Mouse (Mus musculus): ENCODE data around the gene Olfr56.
"Not testable (repeated sequence)": the region's sequence is repeated elsewhere in the genome, so short reads cannot be mapped to it uniquely, and the experiment has no call there.

Olfr56 gene

DNA sequence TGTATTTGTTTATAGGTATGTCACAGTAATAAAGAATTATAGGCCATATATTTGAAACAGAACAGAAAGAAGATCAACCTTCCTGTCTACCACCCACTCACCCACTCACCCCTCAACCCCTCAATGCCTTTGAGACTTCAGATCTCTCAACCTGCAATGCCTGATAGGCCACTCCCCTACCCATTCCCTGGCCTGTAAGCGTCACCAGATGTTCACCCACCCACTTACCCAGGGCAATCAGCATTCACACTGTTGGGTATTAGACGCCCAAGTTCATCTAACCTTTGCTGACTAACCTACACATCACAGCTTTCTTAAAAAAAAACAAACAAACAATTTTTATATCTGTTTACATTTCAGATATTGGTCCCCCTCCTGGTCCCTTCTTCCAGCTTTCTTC lies 83.2 kb downstream of the Olfr56 start:
- not testable (repeated sequence) for DNase-seq

DNA sequence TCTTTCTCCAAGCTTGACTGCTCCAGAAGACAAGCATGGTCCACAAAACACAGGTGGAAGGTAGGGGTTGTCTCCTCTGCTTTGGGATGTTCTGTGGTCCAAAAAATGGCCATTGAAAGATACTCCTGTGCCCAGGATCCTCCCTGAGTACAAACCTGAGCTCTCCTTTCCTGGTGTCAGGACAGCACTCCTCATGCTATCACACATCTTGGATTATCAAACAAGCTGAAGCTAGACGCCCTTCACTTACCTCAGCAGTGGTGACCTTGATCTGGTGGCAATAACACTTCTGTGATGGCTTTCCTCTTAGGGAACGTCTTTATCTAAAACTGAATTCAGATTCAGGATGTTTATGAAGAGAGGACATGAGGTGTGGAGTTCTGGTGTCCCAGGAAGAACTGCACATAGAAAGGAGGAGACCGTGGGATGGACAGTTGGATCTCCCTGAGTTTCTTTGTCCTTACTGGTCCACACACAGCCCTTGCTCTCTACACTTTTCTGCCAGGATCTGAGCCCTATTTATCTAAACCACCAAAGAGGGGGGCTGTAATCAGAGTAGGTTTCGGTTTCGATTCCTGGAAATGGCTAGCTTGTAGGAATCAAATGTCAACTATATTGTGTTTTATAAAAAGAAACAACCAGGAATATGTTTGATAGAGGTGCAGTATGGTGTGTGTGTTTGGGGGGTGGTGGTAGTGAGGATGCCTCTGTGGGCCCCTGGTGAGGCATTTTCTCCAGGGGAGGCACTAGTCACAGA lies 85.2 kb downstream of the Olfr56 start, which contains the start of gene Tgtp2:
Gene Tgtp2 (minus strand): TSS at position 494 of the 757 bp plus-strand sequence.
- not testable (repeated sequence) for DNase-seq

DNA sequence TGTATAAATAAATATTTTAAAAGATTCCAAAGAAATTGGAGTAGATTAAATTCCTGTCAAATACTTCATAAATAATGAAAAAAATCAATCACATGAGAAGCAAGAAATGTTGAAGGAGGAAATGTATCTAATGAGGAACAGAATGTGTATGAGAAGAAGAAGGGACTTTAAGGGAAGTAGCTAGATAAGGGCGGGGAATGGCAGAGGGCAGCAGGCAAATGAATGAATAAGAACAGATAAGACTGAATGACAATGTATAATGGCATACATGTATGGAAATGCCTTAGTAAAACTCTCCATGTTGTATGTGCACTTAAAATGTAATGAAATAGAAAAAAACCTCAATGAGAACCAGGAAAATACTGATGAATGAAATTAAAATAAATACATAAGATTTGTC lies 89.7 kb downstream of the Olfr56 start:
- no peak for DNase-seq

DNA sequence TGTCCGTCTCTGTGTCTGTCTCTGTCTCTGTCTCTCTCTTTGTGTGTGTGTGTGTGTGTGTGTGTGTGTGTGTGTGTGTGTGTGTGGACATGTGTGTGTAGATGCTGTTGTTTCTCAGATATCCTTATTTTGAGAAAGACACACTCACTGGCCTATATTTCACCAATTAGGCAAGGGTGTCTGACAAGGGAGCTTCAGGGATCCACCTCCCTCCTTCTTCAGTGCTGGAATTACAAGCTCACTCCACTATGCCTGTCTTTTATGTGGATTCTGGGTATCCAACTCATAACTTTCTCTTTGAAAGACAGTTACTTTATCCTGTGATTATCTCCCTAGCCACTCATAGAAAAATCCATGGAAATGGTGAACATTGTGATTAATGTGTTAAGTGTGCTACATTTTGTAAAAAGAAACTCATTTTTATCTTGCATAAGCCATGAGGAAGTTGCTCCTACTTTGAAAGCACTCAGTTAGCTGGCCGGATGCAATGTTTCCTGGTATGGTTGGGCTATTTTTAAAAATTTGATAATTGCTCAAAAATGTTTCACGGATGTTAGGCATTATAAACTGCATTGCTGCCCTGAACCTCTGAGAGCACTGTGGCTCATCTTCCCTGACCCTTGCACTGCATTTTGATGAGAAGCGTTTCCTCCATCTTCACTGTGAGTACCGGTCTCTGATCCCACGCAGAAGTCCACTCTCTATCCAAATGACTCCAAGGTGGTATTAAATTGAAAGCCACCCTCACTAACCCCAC lies 97.5 kb downstream of the Olfr56 start, which contains the start of gene Ifi47:
Gene Ifi47 (plus strand): TSS at position 587 of the 757 bp plus-strand sequence.
- DNase-seq, result not testable (repeated sequence)

DNA sequence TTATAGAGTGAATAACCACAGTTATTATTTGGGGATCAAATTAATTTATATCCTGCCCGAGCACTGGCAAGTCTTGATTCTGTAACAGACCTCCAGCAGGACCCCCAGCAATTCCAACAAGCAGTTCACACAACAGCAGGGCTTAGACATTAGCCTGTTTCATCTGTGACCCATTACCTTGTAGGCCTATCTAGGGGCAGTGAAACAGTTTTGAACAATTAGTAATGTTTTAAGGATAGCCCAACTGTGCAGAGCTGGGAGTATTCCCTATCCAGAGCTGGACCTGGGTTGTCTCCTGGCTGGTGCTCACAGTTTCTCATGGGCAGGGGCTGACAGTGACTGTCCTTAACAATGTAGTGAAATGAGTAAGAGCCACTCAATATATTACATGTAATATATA lies 98.3 kb downstream of the Olfr56 start:
- DNase-seq, result no peak

DNA sequence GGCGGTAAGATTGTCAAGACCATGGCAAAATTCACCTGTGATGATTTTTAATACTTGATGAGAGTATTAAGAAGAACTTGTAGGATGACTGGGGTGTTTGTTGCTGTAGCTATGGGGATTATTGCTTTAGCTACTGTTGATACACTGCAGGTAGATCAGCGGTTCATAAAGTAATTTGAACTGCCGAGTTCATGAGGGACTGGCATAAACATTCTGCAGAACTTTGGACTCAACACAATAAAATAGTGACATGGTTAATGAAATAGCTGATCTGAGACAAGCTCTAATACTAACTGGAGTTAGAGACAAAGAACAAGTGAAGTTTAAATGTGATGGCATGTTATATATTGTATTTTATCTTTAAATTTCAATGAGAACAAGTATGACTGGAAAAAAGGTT lies 100.0 kb downstream of the Olfr56 start:
- DNase-seq, result no peak

DNA sequence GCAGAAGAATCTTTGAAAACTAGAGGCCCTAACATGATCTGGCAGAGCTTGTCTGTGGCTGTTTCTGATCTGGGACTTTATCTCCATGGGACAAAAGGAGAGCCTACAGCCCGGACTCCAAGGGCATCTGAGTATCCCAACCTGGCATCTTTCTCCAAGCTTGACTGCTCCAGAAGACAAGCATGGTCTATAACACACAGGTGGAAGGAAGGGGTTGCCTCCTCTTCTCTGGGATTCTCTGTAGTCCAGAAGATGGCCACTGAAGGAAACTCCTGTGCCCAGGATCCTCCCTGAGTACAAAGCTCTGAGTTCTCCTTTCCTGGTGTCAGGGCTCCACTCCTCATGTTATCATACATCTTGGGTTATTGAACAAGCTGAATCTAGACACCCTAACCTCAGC lies 101.9 kb downstream of the Olfr56 start:
- no peak for DNase-seq

DNA sequence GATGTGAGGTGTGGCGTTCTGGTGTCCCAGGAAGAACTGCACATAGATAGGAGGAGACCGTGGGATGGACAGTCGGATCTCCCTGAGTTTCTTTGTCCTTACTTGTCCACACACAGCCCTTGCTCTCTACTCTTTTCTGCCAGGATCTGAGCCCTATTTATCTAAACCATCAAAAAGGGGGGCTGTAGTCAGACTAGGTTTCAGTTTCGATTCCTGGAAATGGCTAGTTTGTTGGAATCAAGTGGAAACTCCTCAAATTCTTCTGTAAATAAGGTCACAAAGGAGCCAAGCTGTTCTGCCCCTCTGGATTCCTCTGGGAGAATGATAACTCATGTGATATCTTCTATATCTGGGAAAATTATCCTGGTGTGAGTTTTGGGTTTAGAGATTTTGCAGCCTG lies 102.7 kb downstream of the Olfr56 start:
- DNase-seq, result no peak

DNA sequence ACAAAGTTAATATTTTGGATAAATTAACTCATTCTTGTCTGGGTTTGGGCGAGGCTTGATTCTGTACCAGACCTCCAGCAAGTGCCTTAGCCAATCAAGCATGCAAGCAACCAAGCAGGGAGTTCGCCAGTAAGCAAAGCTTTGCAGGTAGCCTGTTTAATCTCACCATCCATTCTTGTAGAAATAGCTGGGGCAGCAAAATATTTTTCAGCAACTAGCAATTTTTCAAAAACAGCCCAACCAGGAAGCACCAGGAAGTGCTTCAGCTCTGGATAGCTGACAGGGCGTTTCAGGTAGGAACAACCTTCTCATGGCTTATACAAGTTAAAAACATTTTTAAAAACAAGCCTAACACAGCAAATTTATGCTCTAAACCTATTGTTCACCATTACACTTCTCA lies 103.2 kb downstream of the Olfr56 start:
- no peak for DNase-seq

DNA sequence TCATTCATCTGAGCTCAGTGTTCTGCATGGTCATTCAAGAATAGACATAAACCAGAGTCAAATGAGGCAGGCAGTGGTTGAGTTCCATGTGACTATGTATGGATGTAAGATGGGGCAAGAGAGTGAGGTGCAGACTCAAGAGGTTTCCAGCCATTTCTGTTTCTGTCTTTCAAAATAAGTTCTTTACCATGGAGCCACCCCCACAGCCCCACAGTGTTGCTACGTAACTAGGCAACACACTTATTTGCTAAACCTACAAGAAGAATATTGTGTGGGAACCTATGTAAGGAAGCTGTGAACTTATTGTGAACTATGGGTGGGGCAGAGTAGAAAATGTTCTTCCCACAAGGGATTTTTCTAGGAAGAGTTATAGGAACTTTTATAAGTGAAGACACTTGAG lies 104.5 kb downstream of the Olfr56 start:
- no peak for DNase-seq

DNA sequence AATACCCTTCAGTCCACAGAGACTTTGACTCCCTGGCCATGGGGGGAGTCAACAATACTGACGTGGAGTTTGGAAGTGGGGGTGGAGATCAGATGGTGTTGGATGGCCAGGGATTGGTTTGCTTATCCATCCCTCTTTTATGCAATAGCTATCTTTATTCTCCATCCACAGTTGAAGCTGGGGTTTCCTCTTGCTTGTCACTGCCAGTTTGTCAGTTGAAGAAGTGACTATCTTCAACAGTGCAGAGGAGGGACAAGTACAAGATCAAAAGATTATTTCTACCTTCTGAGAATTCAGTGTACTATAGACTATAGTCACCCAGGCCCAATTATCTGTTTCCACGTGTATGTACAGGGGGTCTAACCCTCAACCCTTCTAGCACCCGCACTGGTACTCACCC lies 105.1 kb downstream of the Olfr56 start:
- DNase-seq, result no peak

DNA sequence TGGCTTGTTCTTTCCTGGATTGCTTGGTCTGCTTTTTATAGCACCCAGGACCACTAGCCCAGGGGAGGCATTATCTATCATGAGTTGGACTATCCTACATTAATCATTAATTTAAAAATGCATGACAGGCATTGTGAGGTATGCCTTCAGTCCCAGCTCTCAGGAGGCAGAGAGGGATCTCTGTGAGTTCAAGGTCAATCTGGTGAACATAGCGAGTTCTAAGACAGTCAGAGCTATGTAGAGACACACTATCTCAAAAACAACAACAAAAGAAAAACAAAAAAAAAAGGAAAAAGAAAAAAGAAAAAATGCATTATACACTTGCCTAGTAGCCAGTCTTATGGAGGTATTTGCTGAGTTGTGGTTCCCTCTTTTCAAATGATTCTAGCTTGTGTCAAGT lies 105.7 kb downstream of the Olfr56 start:
- no peak for DNase-seq

DNA sequence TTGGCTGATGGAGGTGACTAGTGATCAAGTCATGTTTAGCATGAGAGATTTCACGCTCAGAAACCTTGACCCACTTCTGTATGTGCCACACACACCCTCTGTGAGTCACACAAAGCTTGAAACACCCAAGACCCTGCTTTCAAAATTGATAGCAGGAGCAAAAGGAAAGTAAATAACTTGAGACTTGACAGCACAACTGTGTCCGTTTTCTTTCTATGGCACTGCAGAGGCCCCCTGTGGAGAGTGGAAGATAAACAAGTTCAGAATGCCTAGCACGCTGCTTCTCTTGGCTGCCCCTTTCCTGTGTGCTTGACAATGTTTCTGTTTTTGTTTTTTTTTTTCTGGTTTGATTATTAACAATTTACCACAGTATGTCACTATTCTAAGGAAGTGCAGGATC lies 106.2 kb downstream of the Olfr56 start:
- peak; percentile 14 to 30 for DNase-seq

DNA sequence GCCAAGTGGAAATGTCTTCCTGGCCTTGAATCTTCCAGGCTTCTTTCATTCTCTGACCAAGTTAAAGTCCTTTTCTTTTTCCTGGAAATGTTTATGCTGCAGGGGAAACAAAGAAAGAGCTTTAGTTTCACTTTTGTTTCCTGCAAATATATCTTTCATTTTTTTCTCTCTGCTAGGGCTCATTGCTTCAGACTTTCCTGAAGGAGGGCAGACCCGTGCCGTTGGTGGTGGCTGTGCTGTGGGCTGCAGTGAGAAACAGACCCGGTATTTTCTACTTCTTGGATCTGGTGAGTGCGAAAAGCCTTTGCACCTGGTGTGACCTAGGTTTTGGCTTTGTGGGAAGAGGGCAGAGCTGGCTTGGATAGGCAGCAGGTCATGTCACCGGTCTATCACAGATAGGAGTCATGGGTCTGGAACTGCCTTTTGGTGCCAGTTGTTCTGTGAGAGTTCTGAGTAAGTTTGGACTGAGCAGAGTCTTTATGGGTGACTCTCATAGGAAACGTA lies 108.2 kb downstream of the Olfr56 start:
- no peak for DNase-seq

DNA sequence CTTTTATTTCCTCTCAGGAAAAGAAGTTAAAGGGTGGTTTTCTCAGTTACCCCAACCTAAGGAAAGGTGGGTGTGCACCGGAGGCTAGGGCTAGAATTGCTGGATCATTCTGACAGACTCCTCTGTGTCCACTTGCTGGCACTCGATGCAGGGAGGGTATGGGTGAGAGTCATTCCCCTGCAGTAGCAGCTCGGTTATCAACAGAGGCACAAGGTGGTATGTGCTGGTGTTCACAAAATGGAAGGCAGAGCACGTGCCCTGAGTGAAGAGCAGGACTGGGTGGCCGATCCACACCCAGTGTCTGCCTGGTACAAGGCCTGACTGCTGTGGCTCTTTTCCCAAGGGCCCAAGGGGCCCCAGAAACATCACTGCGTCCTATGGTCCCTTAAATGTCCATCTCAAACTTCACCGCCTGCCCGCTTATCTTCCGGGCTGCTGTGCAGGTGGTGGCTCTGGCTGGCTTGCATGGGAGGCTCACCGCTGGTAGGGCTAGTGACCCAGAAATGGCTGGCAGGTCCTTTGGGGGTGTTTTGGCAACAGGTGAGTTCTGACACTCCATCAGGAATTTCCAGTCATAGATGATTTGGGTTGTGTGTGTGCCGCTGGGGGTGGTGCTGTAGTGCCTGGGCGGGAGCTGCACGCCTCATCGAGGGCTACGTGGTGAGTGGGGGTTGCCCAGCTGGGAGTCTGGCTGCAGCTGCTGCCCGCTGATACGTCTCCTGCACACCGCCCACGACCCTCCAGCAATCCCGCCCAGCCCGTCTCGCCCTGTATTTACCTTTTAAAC lies 109.3 kb downstream of the Olfr56 start:
- peak in 1 of 2 experiments; percentile 5 for DNase-seq

DNA sequence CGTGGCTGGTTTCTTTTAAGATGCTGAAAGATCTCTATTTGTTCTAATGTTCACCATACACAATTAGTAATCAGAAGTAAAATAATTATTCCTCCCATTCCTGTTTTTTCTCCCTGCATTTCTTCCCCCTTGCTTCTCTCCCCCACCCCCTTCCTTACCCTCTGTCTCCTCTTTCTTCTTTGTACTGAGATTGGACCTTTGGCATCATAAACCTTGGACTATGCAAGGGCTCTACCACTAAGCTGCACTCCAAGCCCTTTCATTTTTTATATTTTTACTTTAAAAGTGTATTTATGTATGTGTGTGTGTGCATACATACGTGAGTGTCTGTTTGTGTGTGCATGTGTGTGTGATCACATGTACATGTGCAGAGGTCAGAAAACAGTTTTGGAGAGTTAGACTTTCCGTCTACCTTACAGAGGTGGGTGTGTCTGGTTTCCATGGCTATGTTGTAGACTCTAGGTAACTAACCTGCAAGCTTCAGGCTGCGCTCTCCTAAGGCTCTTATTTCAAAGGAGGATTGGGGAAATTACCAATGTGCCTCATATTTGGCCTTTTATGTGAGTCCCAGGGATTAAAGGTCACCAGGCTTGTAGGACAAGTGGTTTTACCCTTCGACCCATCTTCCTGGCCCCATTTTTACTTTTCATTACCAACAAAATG lies 110.4 kb downstream of the Olfr56 start:
- no peak for DNase-seq

DNA sequence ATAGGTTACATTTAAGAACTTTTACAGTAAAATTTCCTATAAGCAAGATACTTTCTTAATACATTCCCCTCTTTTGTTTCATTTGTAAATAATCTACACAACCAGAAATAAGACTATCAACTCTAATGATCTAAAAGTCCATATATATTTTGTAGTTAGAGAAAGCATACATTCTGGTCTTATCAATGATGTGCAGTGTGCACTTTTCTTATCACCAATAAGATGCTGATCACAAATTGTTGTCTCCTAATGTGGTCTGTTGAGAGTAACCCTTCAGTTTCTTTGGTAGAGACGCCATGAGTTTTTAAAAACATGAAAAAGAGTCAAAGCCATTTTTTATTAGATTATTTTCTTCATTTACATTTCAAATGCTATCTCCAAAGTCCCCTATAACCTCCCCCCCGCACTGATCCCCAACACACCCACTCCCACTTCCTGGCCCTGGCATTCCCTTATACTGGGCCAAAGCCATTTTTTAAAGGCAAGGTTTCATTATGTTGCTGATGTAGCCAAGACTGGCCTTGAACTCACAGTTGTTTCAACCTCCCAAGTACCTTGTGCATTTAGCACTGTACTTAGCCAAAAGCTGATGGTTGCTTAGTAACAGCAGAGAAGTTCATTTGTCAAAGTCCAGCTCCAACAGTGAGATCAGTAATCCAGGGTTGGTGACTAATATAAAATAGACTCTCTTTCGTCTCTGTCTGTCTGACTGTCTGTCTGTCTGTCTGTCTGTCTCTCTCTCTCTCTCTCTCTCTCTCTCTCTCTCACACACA lies 111.2 kb downstream of the Olfr56 start:
- no peak for DNase-seq

DNA sequence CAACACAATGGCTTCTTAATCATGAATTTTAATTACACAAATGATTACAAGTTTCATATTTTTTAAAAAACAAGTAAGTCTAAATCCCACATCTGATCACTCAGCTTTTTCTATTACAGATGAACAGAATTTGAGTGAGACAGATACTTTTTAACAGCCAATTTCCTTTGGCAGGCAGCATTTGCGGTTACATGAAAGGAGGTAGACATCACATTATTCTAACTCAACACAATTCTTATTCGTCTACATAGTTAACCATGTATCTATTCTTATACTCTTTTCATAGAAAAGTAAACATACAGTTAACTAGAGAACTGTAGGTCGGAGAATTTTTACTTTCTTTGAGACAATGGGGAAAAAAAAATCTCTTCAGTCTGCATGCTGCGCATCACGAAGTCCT lies 111.9 kb downstream of the Olfr56 start:
- no peak for DNase-seq

DNA sequence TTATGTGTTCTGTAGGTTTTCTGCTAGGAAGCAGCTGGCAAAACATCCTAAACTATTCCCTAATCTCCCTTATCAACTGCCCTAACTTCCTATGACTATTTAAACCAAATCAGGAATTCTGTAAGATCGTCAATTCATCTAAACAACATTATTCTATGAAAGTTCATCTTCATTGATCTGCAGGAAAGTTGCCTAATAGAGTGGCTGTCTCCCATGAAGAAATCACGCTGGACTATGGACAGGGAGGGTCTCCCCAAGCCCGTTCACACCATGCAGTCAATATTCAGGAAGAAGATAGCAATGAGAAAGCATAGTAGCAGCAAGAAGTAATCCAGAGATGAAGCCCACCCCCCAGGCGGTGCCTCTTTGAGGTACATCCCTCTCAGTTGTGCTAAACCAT lies 112.5 kb downstream of the Olfr56 start:
- no peak for DNase-seq

DNA sequence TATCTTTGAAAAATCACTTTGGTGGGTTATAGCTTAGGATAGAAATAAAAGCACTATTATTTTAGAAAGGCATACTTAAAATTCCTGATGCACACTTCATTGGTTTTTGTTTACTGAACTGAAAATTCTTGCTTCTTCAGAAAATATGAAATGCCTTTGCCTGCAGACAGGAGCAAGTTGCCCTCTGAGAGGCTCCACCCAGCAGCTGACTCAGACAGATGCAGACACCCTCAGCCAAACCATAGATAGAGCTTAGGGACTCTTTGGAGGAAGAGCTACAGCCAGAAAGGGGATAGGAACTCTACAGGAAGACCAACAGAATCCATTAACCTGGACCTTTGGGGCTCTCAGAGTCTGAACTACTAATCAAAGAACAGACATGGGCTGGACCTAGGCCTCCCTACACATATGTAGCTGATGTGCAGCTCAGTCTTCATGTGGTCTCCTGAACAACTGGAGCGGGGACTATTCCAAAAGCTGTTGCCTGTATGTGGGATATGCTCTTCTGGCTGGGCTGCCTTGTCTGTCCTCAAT lies 113.4 kb downstream of the Olfr56 start:
- no peak for DNase-seq

DNA sequence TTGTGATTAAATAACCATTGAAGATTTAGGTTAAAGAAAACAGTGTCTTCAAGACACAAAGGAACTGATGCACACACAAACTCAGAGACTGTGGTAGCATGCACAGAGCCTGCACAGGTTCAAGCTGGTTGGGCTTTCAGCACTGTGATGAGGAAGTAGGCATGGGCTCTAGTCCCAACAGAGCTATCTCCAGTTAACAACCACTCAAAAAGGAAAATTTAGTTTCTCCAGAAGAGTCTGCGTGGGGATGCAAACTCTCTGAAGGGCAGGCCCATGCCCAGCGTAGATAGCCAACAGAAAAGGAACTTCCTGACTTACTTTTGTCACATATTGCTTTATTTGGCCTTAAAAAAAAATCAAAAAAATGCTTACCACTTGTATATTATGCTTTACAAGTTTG lies 114.1 kb downstream of the Olfr56 start:
- no peak for DNase-seq

Data from cerebellum, postnatal 10 days (tissue).